In the genomic region with DNA sequence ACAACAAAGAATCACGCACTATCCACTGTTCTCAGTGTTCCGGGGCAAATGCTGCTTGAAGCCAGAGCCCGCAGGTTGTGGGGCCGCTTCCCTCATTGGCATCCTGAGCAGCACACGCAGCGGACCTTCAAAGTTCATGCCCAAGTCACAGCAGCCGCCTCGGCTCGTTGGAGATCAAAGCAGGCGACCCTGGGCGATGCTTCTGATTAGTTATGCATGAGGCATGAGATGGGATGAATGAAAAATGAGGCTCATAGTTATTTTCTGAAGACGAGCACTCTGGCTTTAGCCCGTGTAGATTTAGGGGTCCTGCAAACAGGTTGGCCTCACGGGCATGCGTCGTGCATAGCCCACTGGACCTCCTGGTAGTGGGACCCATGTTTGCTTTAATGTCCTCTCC, we compare ENCODE assay signal across 20 mouse cellular contexts.
DNase-seq lines count a peak whose midpoint lies in the region; ATAC-seq and TF ChIP-seq lines count a peak whose summit lies in the region.
"Had no signal": no experiment of that assay in that cellular context is flagged by ENCODE, and none has a peak within 500 bp of the region (broad histone marks: within the 10 kb centered on the region; RNA-seq: fewer than 3 reads in every experiment).

No protein-coding gene starts in this region.

- TF ChIP-seq CTCF in brain, embryonic 14.5 days (IDR thresholded peaks at IDR 0.05; ENCODE audit: borderline replicate concordance, extremely low read depth, insufficient read depth, insufficient read length): no peak

- H3K9me3 ChIP-seq in midbrain, embryonic 11.5 days (ENCODE audit: control insufficient read depth, low read length): no peaks in the 10 kb centered on the region
- no peaks in the 10 kb centered on the region for H3K9me3 ChIP-seq in midbrain, embryonic 15.5 days
- H3K9me3 ChIP-seq in forebrain, embryonic 12.5 days: no peaks in the 10 kb centered on the region; the same call in 1 of the 2 replicates

- H3K36me3 ChIP-seq in midbrain, embryonic 11.5 days (ENCODE audit: control insufficient read depth, insufficient read depth, low read length): no peaks in the 10 kb centered on the region
- no peaks in the 10 kb centered on the region for H3K36me3 ChIP-seq in midbrain, embryonic 15.5 days (replicated peaks)
- no peaks in the 10 kb centered on the region for H3K36me3 ChIP-seq in forebrain, embryonic 12.5 days (replicated peaks)
- H3K36me3 ChIP-seq: embryonic facial prominence, embryonic 12.5 days; hindbrain, embryonic 12.5 days had no signal

- no peak overlapping the region for H3K4me3 ChIP-seq in midbrain, embryonic 11.5 days (ENCODE audit: low read depth, low read length)
- H3K4me3 ChIP-seq in midbrain, embryonic 15.5 days: no peak overlapping the region
- H3K4me3 ChIP-seq in forebrain, embryonic 12.5 days (replicated peaks): no peak overlapping the region
- H3K4me3 ChIP-seq: embryonic facial prominence, embryonic 12.5 days; heart, embryonic 10.5 days; hindbrain, embryonic 12.5 days had no signal

- DNase-seq in brain, embryonic 14.5 days (ENCODE audit: low read depth): peak; percentile 78
- DNase-seq in midbrain, embryonic 11.5 days (ENCODE audit: low spot score, missing footprints): no peak
- DNase-seq in retina, postnatal 1 day: peak; percentile 75
- DNase-seq in adrenal gland, postnatal 10 days: no peak
- no peak for DNase-seq in T-cell, adult 2 months (ENCODE audit: low spot score)
- DNase-seq: adrenal gland, postnatal 14 days; cerebellum, adult 18-20 months; cerebellum, adult 9-11 months; embryo, embryonic 11 days; forebrain, postnatal 0 days; gastrocnemius, postnatal 25 days; heart, postnatal 10 days; heart, postnatal 4 days had no signal

- WGBS in midbrain, embryonic 11.5 days: 46% methylated on average over 16 of the region's 16 CpGs
- WGBS in midbrain, embryonic 15.5 days: 21% methylated on average over 16 of the region's 16 CpGs
- 59% methylated on average over 16 of the region's 16 CpGs for WGBS in forebrain, embryonic 12.5 days

- no peak overlapping the region for H3K9ac ChIP-seq in midbrain, embryonic 11.5 days (ENCODE audit: low read length)
- no peak overlapping the region for H3K9ac ChIP-seq in midbrain, embryonic 15.5 days
- no peak overlapping the region for H3K9ac ChIP-seq in forebrain, embryonic 12.5 days
- H3K9ac ChIP-seq: embryonic facial prominence, embryonic 12.5 days; forebrain, postnatal 0 days; hindbrain, embryonic 12.5 days had no signal

- no peak overlapping the region for H3K4me2 ChIP-seq in midbrain, embryonic 11.5 days
- H3K4me2 ChIP-seq in midbrain, embryonic 15.5 days: no peak overlapping the region
- H3K4me2 ChIP-seq in forebrain, embryonic 12.5 days: no peak overlapping the region
- H3K4me2 ChIP-seq: embryonic facial prominence, embryonic 12.5 days; hindbrain, embryonic 12.5 days had no signal

- no peaks in the 10 kb centered on the region for H3K27me3 ChIP-seq in midbrain, embryonic 11.5 days (ENCODE audit: control insufficient read depth, insufficient read depth, low read length)
- no peaks in the 10 kb centered on the region for H3K27me3 ChIP-seq in midbrain, embryonic 15.5 days (replicated peaks)
- peaks cover 9% of the 10 kb centered on the region for H3K27me3 ChIP-seq in forebrain, embryonic 12.5 days
- H3K27me3 ChIP-seq: embryonic facial prominence, embryonic 12.5 days had no signal

- peaks cover 22% of the 10 kb centered on the region for H3K4me1 ChIP-seq in midbrain, embryonic 11.5 days (ENCODE audit: control insufficient read depth, insufficient read depth, low read length)
- peaks cover 32% of the 10 kb centered on the region for H3K4me1 ChIP-seq in midbrain, embryonic 15.5 days
- H3K4me1 ChIP-seq in forebrain, embryonic 12.5 days: peaks cover 40% of the 10 kb centered on the region

- peak; percentile 50; the same call in 1 of the 2 replicates for ATAC-seq in midbrain, embryonic 11.5 days (ENCODE audit: low FRiP score)
- peak; percentile 40 for ATAC-seq in midbrain, embryonic 15.5 days (replicated peaks)
- ATAC-seq in forebrain, embryonic 12.5 days (ENCODE audit: low FRiP score): no peak
- ATAC-seq: forebrain, postnatal 0 days; hindbrain, embryonic 16.5 days; inflammation-experienced regulatory T-cells, adult 6 months had no signal

- no peak for TF ChIP-seq POLR2A in brain, embryonic 14.5 days (IDR thresholded peaks at IDR 0.05; ENCODE audit: borderline replicate concordance, extremely low read depth, insufficient read depth, insufficient read length, poor library complexity, severe bottlenecking)

- H3K27ac ChIP-seq in midbrain, embryonic 11.5 days (ENCODE audit: low read depth, low read length): no peak overlapping the region
- H3K27ac ChIP-seq in midbrain, embryonic 15.5 days: peak overlapping the region; percentile 37
- H3K27ac ChIP-seq in forebrain, embryonic 12.5 days: no peak overlapping the region
- H3K27ac ChIP-seq: heart, embryonic 10.5 days; hindbrain, embryonic 12.5 days had no signal

Comparison
In these comparisons a context has a peak if more than half of its experiments do, and no peak if none do; other contexts are left out.
1. DNase-seq: peak in brain, embryonic 14.5 days (single experiment) and retina, postnatal 1 day (single experiment); none in midbrain, embryonic 11.5 days (single experiment), adrenal gland, postnatal 10 days (single experiment) and T-cell, adult 2 months (single experiment).